Mouse (Mus musculus): ENCODE results near the gene Camk2d.
A peak's percentile ranks its signal among the peaks of the same experiment; 100 is the strongest.

Camk2d gene

DNA sequence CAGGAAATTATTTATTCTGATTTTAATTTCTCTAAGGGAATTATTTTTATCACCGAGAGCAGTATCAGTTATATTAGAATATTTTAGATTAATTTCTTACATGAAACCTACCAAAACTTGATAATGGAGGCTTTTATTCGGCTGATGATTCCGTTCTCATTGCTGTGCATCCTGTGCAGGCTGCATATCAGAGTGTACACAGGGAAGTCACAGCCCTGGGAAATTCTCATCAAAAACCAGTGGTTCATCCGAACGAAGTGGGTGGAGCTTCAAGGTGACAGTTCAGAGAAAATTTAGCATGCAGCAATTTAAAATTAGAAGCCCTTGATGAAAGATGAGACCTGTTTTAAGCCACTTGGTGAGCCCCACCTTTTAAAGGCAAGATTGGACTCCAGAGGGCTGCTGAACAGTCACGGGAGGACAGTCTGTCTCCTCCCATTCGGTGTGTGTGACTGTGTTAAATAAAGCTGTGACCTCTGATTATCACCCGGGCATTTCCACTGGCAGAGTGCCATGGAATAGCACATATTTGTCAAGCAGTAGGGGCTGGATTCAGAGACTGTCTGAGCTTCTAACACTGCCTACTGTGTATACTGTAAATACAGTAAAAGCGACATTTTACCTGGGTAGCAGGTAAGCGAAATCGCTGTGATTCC, 150.2 kb downstream of the Camk2d start:
- peak; percentile 8 for DNase-seq (ENCODE audit: low read depth, low spot score)

DNA sequence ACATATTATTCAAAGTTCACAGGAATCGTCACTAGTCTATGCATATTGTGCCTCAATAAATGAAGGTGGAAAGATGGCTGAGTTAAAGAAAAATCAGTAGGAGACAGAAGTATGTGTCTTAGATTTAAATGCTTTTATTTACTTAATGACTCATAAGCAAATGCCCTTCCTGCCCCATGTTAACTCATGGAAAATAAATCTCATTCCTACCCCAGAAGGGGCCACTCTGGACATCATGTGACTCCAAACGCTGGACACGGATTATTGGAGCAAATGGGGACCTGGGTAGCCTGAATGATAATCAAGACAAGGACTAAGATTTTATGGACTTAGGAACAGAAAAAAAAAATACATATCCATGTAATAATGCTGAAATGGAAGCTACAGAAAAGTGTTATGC, 151.5 kb downstream of the Camk2d start:
- DNase-seq (ENCODE audit: low read depth, low spot score): no peak

DNA sequence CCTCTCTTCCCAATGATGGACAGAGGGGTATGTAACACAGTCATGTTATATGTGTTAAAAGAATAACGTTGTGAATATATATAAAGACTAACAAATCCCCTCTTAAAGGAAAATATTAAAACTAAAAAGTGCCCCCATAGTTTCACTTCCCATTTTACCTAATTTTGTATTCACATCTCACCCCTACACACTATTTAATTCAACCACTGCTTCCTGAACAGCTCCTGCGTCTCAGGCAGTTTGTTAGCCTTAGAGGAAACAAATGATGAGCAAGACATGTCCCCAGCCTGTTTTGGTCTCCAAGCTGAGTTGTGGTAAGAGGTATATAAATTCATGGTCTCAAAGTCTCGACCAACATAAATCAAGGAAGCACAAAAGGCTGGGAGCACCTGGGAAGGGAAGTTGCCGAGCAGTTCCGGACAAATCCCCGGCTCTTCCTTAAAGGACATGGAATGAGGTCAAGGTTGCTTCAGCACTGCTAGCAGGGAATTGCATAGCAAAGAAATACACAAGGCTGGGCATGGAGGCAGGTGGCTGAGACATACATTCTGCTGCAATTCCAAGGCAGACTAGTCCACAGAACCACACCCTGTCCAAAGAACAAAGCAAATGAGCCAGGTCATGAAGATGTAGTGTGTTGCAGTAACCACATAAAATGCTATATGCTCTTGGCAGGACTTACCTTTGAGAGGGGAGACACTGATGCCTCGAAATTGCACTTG, 155.4 kb downstream of the Camk2d start:
- peak; percentile 8 for DNase-seq (ENCODE audit: low read depth, low spot score)

DNA sequence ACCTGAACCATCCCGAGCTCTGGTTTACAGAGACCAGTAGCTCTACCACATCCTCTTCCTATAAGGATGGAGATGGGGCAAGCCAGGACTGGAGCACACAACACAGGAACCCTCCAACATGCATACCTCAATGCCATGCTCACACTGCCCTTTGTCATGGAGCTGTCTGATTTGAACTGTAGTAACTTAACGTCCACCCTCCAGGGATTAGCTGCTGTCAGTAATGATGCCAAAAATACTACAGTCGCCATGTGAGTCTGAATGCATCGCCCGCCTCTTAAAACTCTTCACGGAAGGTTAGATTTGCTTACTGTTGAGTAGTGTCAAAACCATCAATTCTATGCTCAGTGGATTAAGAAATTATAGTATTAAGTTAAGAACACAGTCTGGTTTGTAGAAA, 156.9 kb downstream of the Camk2d start:
- DNase-seq (ENCODE audit: low read depth, low spot score): no peak

DNA sequence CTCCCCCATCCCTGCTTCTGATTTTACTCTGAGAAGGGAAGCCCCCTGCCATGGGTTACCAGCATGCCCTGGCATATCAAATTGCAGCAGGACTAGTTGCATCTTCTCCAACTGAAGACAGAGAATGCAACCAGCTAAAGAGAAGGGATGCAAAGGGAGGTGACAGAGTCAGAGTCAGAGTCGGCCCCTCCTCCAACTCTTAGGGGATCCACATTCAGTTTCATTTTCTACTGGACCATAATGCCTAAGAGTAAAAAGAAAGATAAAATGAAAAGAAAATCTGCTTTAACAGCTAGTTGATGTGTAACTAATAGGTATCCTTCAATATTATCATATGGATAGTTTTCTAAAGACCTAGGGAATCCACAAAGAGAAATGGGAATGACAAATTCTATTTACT, 162.3 kb downstream of the Camk2d start:
- DNase-seq (ENCODE audit: low read depth, low spot score): no peak

DNA sequence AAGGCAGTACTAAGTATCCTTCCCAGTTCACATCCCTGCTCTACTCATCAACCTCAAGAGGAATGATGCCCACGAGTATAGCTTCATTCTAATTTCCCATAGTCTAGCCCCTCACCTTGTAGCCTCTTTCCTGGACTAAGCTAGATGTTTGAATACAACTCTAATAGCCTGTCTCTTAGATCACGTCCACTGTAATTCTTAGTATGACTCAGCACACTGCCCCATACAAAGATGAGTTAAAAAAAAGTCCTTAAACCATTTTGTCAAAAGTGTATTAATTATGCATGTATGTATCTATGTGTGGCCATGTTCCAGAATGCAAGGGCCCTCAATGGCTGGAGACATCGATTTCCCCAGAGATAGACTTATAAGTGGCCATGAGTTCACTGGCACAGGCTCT, 164.5 kb downstream of the Camk2d start:
- no peak for DNase-seq (ENCODE audit: low read depth, low spot score)

DNA sequence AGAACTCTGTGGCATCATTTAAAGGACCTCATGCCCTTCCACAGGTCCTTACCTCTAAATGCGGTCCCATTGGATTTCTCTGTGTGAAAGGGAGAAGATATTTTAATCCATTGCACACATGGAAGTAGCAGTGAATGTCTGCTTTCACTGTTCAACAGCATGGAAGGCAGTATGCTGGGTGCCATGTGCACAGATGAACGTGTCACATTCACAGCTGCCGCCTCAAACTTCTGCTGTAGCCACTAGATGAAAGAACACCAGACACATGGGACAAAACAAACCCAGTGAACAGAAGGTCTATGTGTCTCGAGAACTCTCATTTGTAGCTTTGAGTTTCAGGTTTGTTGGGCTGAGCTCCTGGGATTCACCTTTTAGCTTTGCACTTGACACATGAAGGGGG, 168.6 kb downstream of the Camk2d start:
- DNase-seq (ENCODE audit: low read depth, low spot score): no peak

DNA sequence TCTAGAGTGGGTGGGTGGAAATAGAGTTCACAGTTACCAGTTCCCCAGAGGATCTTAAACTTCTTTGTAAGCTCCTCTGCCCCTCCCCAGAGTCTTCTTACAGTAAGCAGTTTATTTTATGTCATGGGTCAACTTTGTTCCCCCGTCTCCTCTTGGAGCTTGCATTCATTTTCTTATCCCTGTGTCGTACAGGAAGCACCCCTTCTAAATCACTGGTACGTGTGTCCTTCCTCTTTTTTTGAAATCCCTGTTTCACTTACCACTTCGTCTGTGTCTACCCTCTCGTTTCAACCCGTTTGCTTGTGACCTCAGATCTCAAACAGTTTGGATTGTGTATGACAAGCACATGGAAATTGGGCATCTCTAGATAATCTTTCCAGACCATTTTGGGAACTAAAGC, 174.0 kb downstream of the Camk2d start:
- no peak for DNase-seq (ENCODE audit: low read depth, low spot score)

DNA sequence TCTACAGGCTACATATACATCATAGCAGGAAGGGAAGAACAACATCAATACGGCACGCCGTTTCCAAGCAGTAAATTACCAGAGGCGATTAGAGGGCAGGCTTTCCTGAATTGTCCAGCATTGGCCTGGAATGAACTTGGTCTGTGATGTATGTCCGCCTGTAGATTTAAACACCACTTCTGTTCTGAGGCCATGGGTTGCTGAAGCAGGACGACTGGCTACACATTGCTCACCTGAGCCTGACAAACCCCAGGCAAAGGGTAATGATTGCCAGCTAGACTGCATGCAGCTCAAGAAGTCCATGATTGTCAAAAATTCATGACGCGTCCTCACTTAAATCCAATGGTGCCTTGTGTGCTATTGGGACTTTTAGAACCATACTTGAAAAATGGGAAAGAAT, 174.9 kb downstream of the Camk2d start:
- no peak for DNase-seq (ENCODE audit: low read depth, low spot score)

DNA sequence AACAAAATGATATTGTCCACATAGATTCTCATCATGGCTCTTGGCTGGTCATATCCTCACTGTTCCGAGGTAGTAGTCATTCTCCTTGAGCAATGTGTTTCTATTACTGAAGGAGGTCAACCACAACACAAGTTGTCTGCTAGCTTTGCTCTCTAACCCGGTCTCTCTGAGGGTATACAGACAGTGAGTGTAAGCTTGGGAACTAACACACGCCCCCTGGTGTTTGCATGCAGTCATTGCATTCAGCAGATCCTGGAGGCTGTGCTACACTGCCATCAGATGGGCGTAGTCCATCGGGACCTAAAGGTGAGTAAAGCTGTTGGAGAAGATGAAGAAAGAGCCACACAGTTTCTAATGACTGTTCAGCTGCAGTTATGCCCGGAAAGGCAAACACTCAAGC, 175.4 kb downstream of the Camk2d start:
- peak; percentile 81 for DNase-seq (ENCODE audit: low read depth, low spot score)

DNA sequence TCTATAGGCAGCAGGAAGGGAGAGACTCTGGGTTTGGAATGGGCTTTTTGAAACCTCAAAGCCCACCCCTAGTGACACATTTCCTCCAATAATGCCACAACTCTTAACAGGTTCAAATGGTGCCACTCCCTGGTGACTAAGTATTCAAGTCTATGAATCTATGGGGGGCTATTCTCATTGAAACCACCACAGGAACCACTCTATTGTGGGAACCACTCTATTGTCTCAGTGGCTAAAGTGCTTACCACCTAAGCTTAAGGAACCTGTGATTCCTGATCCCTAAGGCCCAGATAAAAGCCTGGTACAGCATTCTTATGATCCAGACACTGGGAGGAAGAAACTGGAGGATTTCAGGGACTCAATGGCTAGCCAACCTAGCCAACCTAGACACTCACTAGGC, 179.9 kb downstream of the Camk2d start:
- peak; percentile 84 for DNase-seq (ENCODE audit: low read depth, low spot score)

DNA sequence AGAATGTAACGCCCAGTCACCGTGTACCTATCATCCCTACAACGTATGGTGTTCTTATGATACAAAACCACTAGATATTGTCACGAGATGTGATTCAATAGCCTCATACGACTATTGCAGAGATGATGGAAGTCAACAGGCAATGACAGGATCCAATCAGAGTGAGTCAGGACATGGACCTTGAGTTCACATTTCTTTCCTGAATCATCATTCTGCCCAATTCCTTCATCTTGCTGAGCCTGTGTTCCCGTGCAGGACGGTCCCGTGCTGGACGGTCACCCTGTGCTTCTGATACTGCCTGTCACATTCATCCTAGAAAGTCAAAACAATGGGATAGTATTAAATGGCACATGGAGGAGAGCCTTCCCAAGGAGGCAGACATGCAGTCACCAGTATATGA, 181.0 kb downstream of the Camk2d start:
- no peak for DNase-seq (ENCODE audit: low read depth, low spot score)

DNA sequence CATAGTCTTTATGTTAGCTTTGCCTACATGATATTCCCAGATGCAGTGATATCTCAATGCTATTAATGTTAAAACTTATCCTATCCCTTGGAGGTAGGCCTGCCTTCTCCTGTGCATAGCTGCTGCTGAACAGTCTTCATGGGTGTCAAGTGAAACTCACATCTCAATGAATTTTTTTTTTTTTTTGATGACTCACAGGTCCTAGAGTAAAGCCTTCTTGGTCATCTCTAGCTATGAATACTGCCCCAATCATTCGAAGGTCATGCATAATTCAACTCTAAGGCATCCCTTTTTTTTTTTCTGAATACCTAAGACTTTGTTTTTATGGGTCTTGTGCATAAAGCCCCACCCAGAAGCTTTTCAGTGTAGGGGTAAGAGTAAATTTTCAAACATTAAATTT, 181.8 kb downstream of the Camk2d start:
- DNase-seq (ENCODE audit: low read depth, low spot score): no peak

DNA sequence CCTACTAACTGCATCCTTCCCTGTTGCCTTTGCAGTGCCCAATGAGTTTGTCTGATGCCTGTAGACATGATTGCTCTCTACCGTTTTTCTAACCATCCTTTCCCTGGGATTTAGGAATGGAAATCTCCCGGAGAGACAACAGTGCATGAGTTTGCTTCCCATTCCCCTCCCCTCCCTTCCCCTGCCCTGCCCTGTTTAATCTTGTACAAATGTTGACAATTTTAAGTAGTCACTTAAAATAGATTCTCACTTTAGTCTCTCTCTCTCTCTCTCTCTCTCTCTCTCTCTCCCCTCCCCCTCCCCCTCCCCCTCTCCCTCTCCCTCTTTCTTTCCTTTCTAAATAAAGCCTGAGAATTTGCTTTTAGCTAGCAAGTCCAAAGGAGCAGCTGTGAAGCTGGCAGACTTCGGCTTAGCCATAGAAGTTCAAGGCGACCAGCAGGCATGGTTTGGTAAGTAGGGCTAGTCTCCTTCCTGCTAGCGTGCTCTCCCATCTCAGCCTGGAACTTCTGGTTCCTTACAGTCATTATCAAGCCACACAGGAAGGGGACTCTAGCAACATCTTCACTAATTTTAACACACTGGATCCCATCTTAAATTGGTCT, 184.0 kb downstream of the Camk2d start:
- DNase-seq (ENCODE audit: low read depth, low spot score): no peak

DNA sequence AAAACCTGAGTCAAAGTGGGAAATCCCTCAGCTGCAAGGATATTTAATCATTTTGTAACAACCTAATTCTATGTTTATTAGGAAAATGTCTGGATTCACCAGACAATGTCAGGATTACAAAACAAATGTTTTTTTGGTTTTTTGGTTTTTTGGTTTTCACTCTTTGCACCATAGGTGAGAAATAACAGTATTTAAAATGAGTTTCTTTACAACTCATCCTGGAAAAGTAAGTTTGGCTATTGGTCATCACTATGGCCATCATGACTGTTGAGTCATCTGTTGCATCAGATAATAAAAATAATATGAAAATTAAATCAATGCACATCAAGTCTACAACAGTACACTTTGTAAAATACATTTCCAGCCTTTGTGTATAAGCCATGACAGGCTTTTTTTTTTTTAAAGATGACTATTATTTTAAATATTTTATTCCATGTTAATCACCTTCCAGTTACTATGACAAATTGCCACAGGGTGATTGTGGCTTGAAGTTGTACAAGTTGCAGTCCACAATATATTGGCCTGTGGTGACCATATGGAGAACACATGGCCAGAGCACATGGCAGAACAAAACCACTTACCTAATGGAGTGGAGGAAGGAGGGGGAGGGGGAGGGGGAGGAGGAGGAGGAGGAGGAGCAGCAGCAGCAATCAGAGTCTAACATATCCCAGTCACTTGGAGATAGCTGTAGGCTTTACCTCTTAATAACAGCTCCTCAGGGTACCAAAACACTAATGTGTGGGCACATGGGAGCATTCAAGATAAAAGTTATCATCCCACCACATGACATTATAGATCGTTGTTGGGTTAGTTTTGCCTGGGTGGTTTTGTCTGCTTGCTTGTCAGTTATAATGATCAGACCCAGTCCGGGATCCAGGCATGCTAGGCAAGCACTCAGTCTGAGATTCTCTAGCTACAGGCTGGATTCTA, 197.2 kb downstream of the Camk2d start:
- no peak for DNase-seq (ENCODE audit: low read depth, low spot score)

DNA sequence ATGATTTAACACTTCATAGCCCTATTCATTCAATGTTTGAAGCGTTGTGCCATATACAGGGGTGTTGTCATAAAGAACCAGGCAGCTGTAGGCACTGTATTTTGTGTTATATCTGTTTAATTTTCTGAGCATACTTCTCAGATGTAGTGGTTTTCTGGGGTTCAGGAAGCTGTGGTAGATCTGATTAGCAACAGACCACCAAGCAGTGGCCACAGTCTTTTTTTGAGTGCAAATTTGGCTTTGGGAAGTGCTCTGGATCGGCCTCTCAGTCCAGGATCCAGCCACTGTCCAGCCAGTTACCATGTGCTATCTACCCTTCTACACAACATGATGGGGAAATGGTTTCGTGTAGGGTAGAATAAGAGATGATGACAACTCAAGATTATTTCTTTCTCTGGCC, 199.8 kb downstream of the Camk2d start:
- no peak for DNase-seq (ENCODE audit: low read depth, low spot score)

DNA sequence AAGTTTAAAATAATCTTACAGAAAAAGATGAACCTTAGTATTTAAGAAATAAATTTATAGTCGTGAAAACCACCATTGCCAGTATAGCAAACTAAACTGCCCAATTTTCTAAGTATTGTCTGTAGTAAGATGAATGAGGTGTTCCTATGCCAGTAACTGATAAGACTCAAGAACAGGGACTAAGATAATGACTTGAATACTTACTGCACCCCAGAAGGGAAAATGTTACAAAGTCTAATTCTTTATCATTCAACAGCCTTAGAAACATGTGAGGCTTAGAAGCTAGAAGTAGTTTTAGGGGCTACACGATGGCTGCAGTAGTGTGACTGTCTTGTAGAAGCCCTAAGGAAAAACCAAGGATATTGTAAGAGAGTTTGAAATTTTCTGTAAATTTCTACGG, 200.9 kb downstream of the Camk2d start:
- no peak for DNase-seq (ENCODE audit: low read depth, low spot score)

DNA sequence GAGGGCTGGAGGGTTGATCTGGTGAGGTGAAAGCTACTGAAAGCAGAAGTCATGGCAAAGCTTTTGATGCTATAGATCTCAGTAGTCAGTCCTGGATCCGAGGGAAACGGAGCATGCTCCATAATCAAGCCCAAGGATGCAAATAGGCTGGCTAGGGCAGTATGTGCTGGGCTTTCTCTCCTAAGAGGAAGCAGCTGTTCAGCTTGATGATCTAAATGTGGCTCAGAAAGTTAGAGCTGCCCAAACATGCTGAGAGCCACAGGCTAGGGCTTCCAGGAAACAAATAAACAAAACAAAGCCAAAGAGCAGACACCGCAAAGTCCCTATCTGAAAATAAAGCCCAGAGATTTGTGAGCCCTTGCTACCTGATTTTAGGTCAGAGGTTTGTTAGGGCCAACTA, 201.7 kb downstream of the Camk2d start:
- no peak for DNase-seq (ENCODE audit: low read depth, low spot score)

DNA sequence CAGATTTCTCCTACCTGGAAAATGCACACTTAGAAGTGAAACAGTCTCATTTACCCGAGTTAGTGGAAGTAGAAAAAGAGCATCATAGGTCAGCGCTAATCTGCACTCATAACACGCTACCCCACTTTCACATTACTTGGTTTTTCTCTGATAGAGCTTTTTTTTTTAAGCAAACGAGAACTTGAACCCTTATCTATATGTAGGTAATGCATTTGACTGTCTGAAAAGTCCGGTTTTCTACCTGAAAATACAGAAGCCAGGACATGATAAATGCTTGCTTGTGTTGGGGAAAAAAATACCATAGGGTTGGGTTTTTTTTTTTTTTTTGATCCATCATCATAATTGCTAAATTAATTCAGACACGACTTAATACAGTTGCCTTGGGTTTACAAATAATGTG, 206.9 kb downstream of the Camk2d start:
- DNase-seq (ENCODE audit: low read depth, low spot score): no peak

DNA sequence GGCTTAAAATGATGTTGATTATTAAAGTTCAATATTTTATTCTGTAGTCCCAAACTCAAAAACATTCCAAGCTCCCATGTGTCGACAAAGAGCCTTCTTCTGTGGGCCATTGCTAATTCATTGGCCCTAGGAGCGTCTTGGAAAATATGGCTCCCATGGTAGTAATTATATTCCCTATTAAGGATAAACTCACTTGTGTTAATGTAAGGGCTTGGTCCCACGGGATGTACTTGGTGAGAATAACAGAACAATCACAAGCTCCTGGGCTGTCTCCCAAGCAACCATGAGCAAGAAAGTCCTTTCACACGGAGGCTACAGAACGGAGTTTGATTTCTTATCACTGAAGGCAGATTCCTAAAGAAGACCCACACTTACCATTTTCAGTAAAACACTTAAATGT, 208.9 kb downstream of the Camk2d start:
- DNase-seq (ENCODE audit: low read depth, low spot score): no peak

DNA sequence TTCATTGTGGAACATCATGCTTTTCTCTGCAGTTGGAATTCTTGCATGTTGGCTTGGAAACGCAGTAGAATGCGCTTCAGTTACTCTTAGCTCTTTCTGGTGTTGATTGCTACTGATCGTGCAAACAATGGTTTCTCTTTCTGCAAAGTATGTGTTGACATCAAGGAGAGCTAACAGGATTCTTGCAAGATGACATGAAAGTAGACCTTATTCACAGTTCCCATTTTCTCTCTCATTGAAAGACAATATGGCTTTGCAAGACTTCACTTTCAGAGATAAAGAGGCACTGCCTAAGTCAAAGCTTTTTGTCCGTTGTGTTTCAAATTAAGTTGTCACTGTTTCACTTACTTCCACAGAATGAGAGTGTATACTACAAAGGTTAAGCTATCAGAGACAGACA, 210.0 kb downstream of the Camk2d start:
- DNase-seq (ENCODE audit: low read depth, low spot score): peak; percentile 59

DNA sequence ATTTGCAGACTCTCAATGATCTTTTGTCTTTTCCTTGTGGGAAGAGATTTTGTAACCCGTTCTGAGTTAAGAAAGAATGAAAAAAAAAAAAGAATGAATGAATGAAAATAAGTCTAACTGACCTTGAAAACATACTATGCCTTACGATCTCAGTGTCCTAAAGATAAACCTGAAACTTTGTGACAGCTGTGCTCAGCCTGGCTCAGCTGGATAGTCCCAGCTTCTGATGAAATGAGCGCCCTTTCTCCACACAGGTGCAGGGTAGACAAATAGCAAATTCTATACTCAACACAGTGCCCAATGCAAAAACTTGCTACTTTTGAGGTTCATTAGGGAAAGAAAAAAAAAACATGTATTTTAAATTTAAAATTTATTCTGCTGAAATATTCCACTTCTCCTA, 213.8 kb downstream of the Camk2d start:
- no peak for DNase-seq (ENCODE audit: low read depth, low spot score)

All from R1 (cell line).